Mouse (Mus musculus): ENCODE results near the gene Lep.
A peak's percentile ranks its signal among the peaks of the same experiment; 100 is the strongest.

Lep gene

GRCm38 (mm10) chr6:29059846-29060685 is at the start of gene Lep:
Gene Lep (plus strand): TSS chr6:29060220.
- DNase-seq = peak; percentile 67 to 72

GRCm38 (mm10) chr6:29011651-29012050 is 48.4 kb upstream of the Lep start:
- peak; percentile 35 to 50 for DNase-seq

GRCm38 (mm10) chr6:29013216-29013615 is 46.8 kb upstream of the Lep start:
- no peak for DNase-seq

- DNase-seq = peak; percentile 53 to 62
These were observed 43.1 kb upstream of the Lep start for GRCm38 (mm10) chr6:29016891-29017412.

- DNase-seq = no peak
These were observed 40.0 kb upstream of the Lep start for GRCm38 (mm10) chr6:29019756-29020720.

GRCm38 (mm10) chr6:29020937-29021336 is 39.1 kb upstream of the Lep start:
- DNase-seq = no peak

GRCm38 (mm10) chr6:29021501-29021900 is 38.5 kb upstream of the Lep start:
- DNase-seq = no peak

GRCm38 (mm10) chr6:29022115-29022514 is 37.9 kb upstream of the Lep start:
- no peak for DNase-seq

- peak; percentile 87 to 89 for DNase-seq
These were observed 36.6 kb upstream of the Lep start for GRCm38 (mm10) chr6:29023206-29023967.

GRCm38 (mm10) chr6:29024000-29024417 is 36.0 kb upstream of the Lep start:
- DNase-seq = peak; percentile 90

GRCm38 (mm10) chr6:29025796-29026482 is 34.1 kb upstream of the Lep start:
- no peak for DNase-seq

- DNase-seq = no peak
These were observed 33.3 kb upstream of the Lep start for GRCm38 (mm10) chr6:29026766-29027165.

- no peak for DNase-seq
These were observed 31.9 kb upstream of the Lep start for GRCm38 (mm10) chr6:29028129-29028528.

GRCm38 (mm10) chr6:29029521-29029920 is 30.5 kb upstream of the Lep start:
- DNase-seq = no peak

GRCm38 (mm10) chr6:29031216-29031615 is 28.8 kb upstream of the Lep start:
- peak; percentile 98 to 99 for DNase-seq

- peak; percentile 27 to 36 for DNase-seq
These were observed 28.2 kb upstream of the Lep start for GRCm38 (mm10) chr6:29031704-29032310.

GRCm38 (mm10) chr6:29032411-29032810 is 27.6 kb upstream of the Lep start:
- no peak for DNase-seq

- no peak for DNase-seq
These were observed 25.9 kb upstream of the Lep start for GRCm38 (mm10) chr6:29033981-29034646.

GRCm38 (mm10) chr6:29036698-29037097 is 23.3 kb upstream of the Lep start:
- peak; percentile 78 to 79 for DNase-seq

- no peak for DNase-seq
These were observed 19.8 kb upstream of the Lep start for GRCm38 (mm10) chr6:29040266-29040665.

- no peak for DNase-seq
These were observed 16.0 kb upstream of the Lep start for GRCm38 (mm10) chr6:29044029-29044428.

Measured in cerebellum, postnatal 10 days (tissue).